Mouse (Mus musculus) stomach, postnatal 0 days (tissue): ENCODE measurements around the gene Nmur1. TPM values are rescaled to one million over a fixed set of nuclear protein-coding genes. Genes with fewer than 3 reads are reported as not detected.

Source experiments
- ATAC-seq: fragments of 200-750 bp; cut with Nextera tagmentation; 2 replicates; pipeline ENCODE4 v1.8.0; 2017; ENCODE audit not compliant: low FRiP score, low TSS enrichment
- DNase-seq: peaks from one replicate; pipeline ENCODE4 v3.0.0-alpha.2; 2016; ENCODE audit warnings: low spot score
- H3K27ac ChIP-seq: fragments of 300-500 bp; sonication (generic); replicated peaks from 2 replicates; pipeline ENCODE4 v1.5.1; 2014; ENCODE audit warnings: mild to moderate bottlenecking, control low read depth
- H3K27me3 ChIP-seq: fragments of 300-500 bp; sonication (generic); 2 replicates; pipeline ENCODE4 v1.6.1; 2014; ENCODE audit warnings: low read length; ENCODE audit not compliant: control insufficient read depth, insufficient read depth
- H3K36me3 ChIP-seq: fragments of 300-500 bp; sonication (generic); 2 replicates; pipeline ENCODE4 v1.6.1; 2014; ENCODE audit warnings: low read length, mixed read lengths; ENCODE audit not compliant: control insufficient read depth, insufficient read depth
- H3K4me1 ChIP-seq: fragments of 300-500 bp; sonication (generic); replicated peaks from 2 replicates; pipeline ENCODE4 v1.6.1; 2014; ENCODE audit warnings: antibody characterized with exemption; ENCODE audit not compliant: control insufficient read depth, insufficient read depth
- H3K4me2 ChIP-seq: fragments of 300-500 bp; sonication (generic); replicated peaks from 2 replicates; pipeline ENCODE4 v1.6.1; 2014; ENCODE audit warnings: low read depth, mild to moderate bottlenecking, control low read depth, moderate library complexity
- H3K4me3 ChIP-seq: fragments of 300-500 bp; sonication (generic); 2 replicates; pipeline ENCODE4 v1.5.1; 2014; ENCODE audit warnings: low read depth, low read length, control low read depth
- H3K9ac ChIP-seq: fragments of 300-500 bp; sonication (generic); 2 replicates; pipeline ENCODE4 v1.6.1; 2014; ENCODE audit warnings: mild to moderate bottlenecking, low read length, control low read depth, mixed read lengths
- H3K9me3 ChIP-seq: fragments of 300-500 bp; sonication (generic); 2 replicates; pipeline ENCODE4 v1.6.1; 2016; ENCODE audit warnings: low read length; ENCODE audit not compliant: control insufficient read depth
- CTCF ChIP-seq: IDR thresholded peaks from 2 replicates; pipeline ENCODE4 v1.5.1; 2016; ENCODE audit warnings: antibody characterized with exemption, low read depth, mild to moderate bottlenecking, moderate library complexity
- EP300 ChIP-seq: optimal IDR thresholded peaks from 2 replicates; pipeline ENCODE3; 2016; ENCODE audit warnings: antibody characterized with exemption
- WGBS: fragments of 180-500 bp; shearing (Covaris S2); extraction: QIAGEN DNeasy Blood & Tissue Kit; methylation state at CpG from one replicate; pipeline ENCODE4 v1.1.7; 2014; 5-methylcytosine and 5-hydroxymethylcytosine counted together
- polyA plus RNA-seq: library from polyadenylated mRNA; unstranded; fragments of >200 nt; fragmentation: Nextera tagmentation; extraction: Ambion mirVana; gene quantifications from 2 replicates; pipeline ENCODE4 v1.2.1, GENCODE M21; 2015

The Nmur1 gene
- polyA plus RNA-seq, 1 experiment from 2014 or later, result 0.56 TPM

DNA sequence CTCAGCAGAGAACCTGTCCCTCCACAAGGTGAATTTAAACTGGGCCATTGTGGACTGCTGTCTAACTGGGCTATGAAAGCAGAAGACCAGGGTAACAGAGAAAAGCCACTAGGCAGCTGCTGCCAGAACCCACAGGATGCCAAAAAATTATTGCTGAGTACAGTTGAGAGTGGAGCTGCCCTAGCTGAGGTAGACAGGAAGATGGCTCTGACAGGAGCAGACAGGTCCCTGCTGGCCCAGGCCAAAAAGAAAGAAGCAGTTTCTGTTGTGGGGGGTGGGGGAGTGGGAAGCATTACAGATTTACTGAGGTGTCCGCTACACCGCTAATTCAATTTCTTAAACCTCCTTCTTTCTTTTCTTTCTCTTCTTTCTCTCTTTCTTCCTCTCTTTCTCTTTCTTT lies 16.6 kb downstream of the Nmur1 start:
- ATAC-seq (no peak), DNase-seq (no peak)
- H3K4me2 ChIP-seq, result no peak overlapping the region
- no peak for TF ChIP-seq CTCF
- TF ChIP-seq EP300, result no peak
- H3K4me1 ChIP-seq, result no peaks in the 10 kb centered on the region
- no peak overlapping the region for H3K9ac ChIP-seq
- WGBS, result 63% methylated on average over 2 of the region's 2 CpGs
- no peaks in the 10 kb centered on the region for H3K36me3 ChIP-seq
- H3K27me3 ChIP-seq, result no peaks in the 10 kb centered on the region
- H3K9me3 ChIP-seq, result no peaks in the 10 kb centered on the region
- H3K4me3 ChIP-seq, result no peak overlapping the region
- no peak overlapping the region for H3K27ac ChIP-seq

DNA sequence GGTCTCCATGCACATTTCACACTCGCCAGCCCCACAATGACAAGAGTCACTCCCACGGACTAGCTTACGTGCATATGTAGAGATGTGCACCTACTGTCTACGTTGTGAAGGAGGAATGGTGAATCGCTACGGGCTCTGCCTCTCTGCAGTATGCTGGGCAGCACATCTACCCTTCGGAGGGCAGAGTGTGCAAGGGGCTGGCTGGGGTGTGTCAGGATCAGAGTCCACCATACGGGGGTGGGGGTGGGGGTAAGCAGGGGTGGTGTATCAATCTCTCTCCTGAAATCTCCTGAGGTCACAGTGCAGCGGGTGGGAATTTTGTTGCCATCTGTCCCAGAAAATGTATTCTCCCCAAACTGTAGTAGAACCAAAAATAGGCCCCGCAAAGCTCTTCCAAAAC lies 17.5 kb downstream of the Nmur1 start:
- H3K9me3 ChIP-seq, result no peaks in the 10 kb centered on the region
- H3K36me3 ChIP-seq, result no peaks in the 10 kb centered on the region
- H3K27ac ChIP-seq, result no peak overlapping the region
- no peaks in the 10 kb centered on the region for H3K4me1 ChIP-seq
- TF ChIP-seq EP300 (no peak), CTCF (no peak)
- H3K4me3 ChIP-seq, result no peak overlapping the region
- ATAC-seq (no peak), DNase-seq (no peak)
- 75% methylated on average over 10 of the region's 10 CpGs for WGBS
- H3K27me3 ChIP-seq, result no peaks in the 10 kb centered on the region
- no peak overlapping the region for H3K9ac ChIP-seq
- H3K4me2 ChIP-seq, result no peak overlapping the region

DNA sequence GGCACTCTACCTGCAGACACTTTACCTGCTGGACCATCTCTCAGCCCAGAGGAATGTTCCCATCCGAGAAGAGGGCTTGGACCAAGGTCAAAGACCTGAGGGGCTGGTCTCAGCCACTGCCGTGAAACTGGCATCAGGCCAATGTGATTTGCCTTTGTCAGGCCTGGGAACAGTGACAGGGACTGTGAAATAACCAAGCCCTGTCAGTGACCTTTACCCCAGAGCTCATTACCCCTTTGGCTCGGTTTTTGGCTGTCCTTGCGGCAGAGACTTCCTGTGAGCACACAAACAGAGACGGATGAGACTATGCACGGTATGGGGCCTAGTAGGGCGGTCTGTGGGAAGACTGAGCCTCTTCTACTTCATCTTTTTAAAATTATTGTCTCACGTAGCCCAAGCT lies 19.1 kb downstream of the Nmur1 start:
- WGBS, result 62% methylated on average over 8 of the region's 8 CpGs
- Histone ChIP-seq H3K36me3 (no peaks in the 10 kb centered on the region), H3K4me1 (no peaks in the 10 kb centered on the region), H3K27me3 (no peaks in the 10 kb centered on the region), H3K9me3 (no peaks in the 10 kb centered on the region), H3K9ac (no peak overlapping the region), H3K27ac (no peak overlapping the region), H3K4me3 (no peak overlapping the region), H3K4me2 (no peak overlapping the region)
- ATAC-seq (0 out of 2 replicates have a peak, but pooled peaks have one; percentile 25), DNase-seq (no peak)
- TF ChIP-seq CTCF (no peak), EP300 (no peak)

DNA sequence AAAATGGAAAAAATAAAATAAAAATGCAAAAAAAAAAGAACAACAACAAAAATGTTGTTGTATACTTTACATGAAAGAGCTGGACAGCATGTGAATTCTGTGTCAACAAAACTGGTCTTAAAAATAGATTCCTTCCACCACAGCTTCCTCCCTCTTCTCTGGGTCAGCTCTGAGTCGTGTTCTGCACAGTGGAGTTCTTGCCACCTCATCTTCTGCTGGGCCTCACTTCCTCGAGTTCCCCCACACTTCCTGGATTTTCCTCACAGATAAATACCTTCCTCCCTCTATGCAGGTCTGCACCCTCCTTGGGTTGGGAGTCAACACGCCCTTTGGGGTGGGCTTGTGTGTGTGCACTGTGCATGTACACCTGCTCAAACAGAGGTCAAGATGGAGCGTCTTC lies 19.7 kb downstream of the Nmur1 start:
- DNase-seq (no peak), ATAC-seq (no peak)
- TF ChIP-seq CTCF, result no peak
- TF ChIP-seq EP300, result no peak
- no peaks in the 10 kb centered on the region for H3K4me1 ChIP-seq
- H3K9me3 ChIP-seq, result no peaks in the 10 kb centered on the region
- no peak overlapping the region for H3K4me3 ChIP-seq
- no peak overlapping the region for H3K27ac ChIP-seq
- H3K36me3 ChIP-seq, result no peaks in the 10 kb centered on the region
- H3K27me3 ChIP-seq, result no peaks in the 10 kb centered on the region
- no peak overlapping the region for H3K4me2 ChIP-seq
- WGBS, result 60% methylated on average over 4 of the region's 4 CpGs
- no peak overlapping the region for H3K9ac ChIP-seq

DNA sequence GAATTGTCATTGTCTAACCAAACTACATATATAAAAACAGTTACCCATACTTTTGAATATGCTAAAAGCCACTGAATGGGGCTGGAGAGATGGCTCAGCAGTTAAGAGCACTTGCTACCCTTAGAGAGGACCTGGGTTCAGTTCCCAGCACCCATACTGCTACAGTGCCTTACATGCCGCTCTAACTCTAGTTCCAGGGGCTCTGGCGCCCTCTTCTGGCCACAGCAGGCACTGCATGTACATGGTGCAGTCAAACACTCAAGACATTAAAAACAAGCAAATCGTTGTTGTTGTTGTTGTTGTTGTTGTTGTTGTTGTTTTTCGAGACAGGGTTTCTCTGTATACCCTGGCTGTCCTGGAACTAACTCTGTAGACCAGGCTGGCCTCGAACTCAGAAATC lies 21.2 kb downstream of the Nmur1 start:
- ATAC-seq, result no peak
- Histone ChIP-seq H3K9ac (no peak overlapping the region), H3K4me2 (no peak overlapping the region), H3K36me3 (no peaks in the 10 kb centered on the region), H3K4me1 (no peaks in the 10 kb centered on the region), H3K27me3 (no peaks in the 10 kb centered on the region), H3K4me3 (no peak overlapping the region), H3K9me3 (no peaks in the 10 kb centered on the region), H3K27ac (no peak overlapping the region)
- TF ChIP-seq CTCF, result peak; percentile 72
- TF ChIP-seq EP300, result no peak
- WGBS, result 61% methylated on average over 5 of the region's 5 CpGs
- DNase-seq, result no peak

DNA sequence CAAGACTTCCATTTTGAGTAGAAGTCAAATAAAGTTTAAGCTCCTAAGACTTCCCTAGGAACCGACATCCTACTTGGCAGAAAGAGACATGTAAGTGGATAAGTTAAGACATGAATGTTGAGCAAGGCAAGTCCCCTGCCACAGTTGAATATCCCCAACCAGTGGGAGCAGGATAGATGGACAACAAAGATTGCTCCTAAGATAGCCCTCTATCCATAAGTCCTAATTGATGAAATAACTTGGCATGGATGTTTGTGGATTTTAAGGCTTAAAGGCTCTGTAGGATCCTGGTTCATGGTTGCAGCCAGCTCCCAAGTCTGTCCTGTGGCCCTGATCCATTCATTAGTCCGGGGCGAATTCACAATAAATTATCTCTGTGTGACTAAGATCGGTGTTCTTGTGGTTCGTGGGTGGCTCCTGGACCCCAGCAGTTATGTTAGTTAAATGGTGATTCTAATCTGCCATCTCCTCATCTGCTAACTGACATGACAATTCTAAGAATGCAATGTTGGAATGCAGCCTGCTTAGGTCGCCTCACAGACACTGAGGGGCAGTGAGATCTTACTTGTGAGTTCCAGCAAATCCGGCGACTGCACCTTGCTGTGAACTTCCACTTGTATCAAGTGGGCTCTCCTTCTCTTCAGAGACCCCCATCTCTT lies 25.8 kb downstream of the Nmur1 start:
- no peaks in the 10 kb centered on the region; the same call in 1 of the 2 replicates for H3K4me1 ChIP-seq
- no peak for TF ChIP-seq EP300
- no peak for TF ChIP-seq CTCF
- H3K9ac ChIP-seq, result no peak overlapping the region
- H3K9me3 ChIP-seq, result no peaks in the 10 kb centered on the region
- no peak overlapping the region for H3K4me3 ChIP-seq
- no peak overlapping the region for H3K4me2 ChIP-seq
- ATAC-seq (no peak), DNase-seq (no peak)
- no peaks in the 10 kb centered on the region for H3K27me3 ChIP-seq
- H3K27ac ChIP-seq, result no peak overlapping the region
- 49% methylated on average over 8 of the region's 8 CpGs for WGBS
- no peaks in the 10 kb centered on the region for H3K36me3 ChIP-seq
